Mouse (Mus musculus): ENCODE results near the gene Anks1b.

- TF ChIP-seq CTCF (IDR thresholded peaks at IDR 0.05) (no peak), EP300 (IDR thresholded peaks at IDR 0.05) (no peak)
Observed at GRCm38 (mm10) chr10:90729527-90729926, 856.2 kb downstream of the Anks1b start.

Measured in lung, postnatal 0 days (tissue).